ENCODE assay signal across 23 mouse cellular contexts in genomic region chr2:20394083-20394482, GRCm38 (mm10).
DNase-seq lines count a peak whose midpoint lies in the region; ATAC-seq lines count a peak whose summit lies in the region.
"Had no signal": no experiment of that assay in that cellular context is flagged by ENCODE, and none has a peak within 500 bp of the region (broad histone marks: within the 10 kb centered on the region; RNA-seq: fewer than 3 reads in every experiment).

No protein-coding gene starts in this region.

- no peak overlapping the region for H3K4me3 ChIP-seq in heart, embryonic 14.5 days (ENCODE audit: control insufficient read depth in 1 of 2, insufficient read depth in 1 of 2, low read depth in 1 of 2, low read length in 2 of 2)
- no peak overlapping the region for H3K4me3 ChIP-seq in neural tube, embryonic 11.5 days (ENCODE audit: low read depth, low read length)
- H3K4me3 ChIP-seq: forebrain, embryonic 12.5 days; kidney, embryonic 15.5 days; neural tube, embryonic 12.5 days had no signal

- no peak for ATAC-seq in heart, embryonic 14.5 days (ENCODE audit: insufficient number of reproducible peaks, insufficient read depth, low FRiP score, low read depth)
- ATAC-seq in neural tube, embryonic 11.5 days (ENCODE audit: insufficient read depth, low FRiP score, low TSS enrichment), result peak; percentile 78; the same call in 1 of the 2 replicates
- ATAC-seq in cerebellum, adult (ENCODE audit: insufficient number of reproducible peaks, low FRiP score, low TSS enrichment), result no peak
- ATAC-seq: hindbrain, embryonic 16.5 days; intestine, embryonic 16.5 days had no signal

- H3K9ac ChIP-seq in heart, embryonic 14.5 days (ENCODE audit: low read length), result no peak overlapping the region
- no peak overlapping the region for H3K9ac ChIP-seq in neural tube, embryonic 11.5 days (ENCODE audit: low read length)
- H3K9ac ChIP-seq: forebrain, embryonic 12.5 days; kidney, embryonic 15.5 days; liver, embryonic 14.5 days; neural tube, embryonic 12.5 days had no signal

- no peaks in the 10 kb centered on the region for H3K27me3 ChIP-seq in heart, embryonic 14.5 days (ENCODE audit: control insufficient read depth, insufficient read depth, low read length)
- H3K27me3 ChIP-seq in neural tube, embryonic 11.5 days (ENCODE audit: control insufficient read depth, insufficient read depth, low read length), result no peaks in the 10 kb centered on the region
- H3K27me3 ChIP-seq: CH12.LX; forebrain, embryonic 12.5 days; kidney, embryonic 15.5 days; neural tube, embryonic 12.5 days had no signal

- no peaks in the 10 kb centered on the region for H3K9me3 ChIP-seq in heart, embryonic 14.5 days (ENCODE audit: control insufficient read depth, low read length)
- no peaks in the 10 kb centered on the region for H3K9me3 ChIP-seq in neural tube, embryonic 11.5 days (ENCODE audit: control insufficient read depth, low read length)
- H3K9me3 ChIP-seq: forebrain, embryonic 12.5 days; kidney, embryonic 15.5 days; neural tube, embryonic 12.5 days had no signal

- peak overlapping the region; percentile 64 to 66; a peak in 3 of 4 replicates for H3K27ac ChIP-seq in heart, embryonic 14.5 days (replicated peaks in 1 of 2; ENCODE audit: control insufficient read depth in 1 of 2, insufficient read depth in 1 of 2, low read depth in 2 of 2, low read length in 2 of 2)
- H3K27ac ChIP-seq in neural tube, embryonic 11.5 days (ENCODE audit: low read depth, low read length), result no peak overlapping the region
- H3K27ac ChIP-seq: forebrain, embryonic 12.5 days; kidney, embryonic 15.5 days; liver, embryonic 14.5 days; macrophage; neural tube, embryonic 12.5 days had no signal

- intact Hi-C loops in heart, postnatal 36 days (cut with DNase I), result no loop called here

- peak; percentile 11 for DNase-seq in adrenal gland, postnatal 14 days
- DNase-seq in adrenal gland, postnatal 25 days, result no peak
- DNase-seq in heart, postnatal 36 days, result no peak
- DNase-seq in neural tube, embryonic 11.5 days (ENCODE audit: low spot score), result no peak
- DNase-seq in neural tube, embryonic 10.5 days (ENCODE audit: extremely low spot score, low spot score), result no peak
- peak; percentile 45 for DNase-seq in mesoderm, embryonic 11.5 days (ENCODE audit: low read depth, low spot score)
- DNase-seq: cerebellum, adult 11 months; cerebellum, postnatal 10 days; gastrocnemius, postnatal 10 days; heart, postnatal 10 days; kidney, postnatal 4 days; layer of hippocampus, adult 9-11 months had no signal

- no peaks in the 10 kb centered on the region for H3K36me3 ChIP-seq in heart, embryonic 14.5 days (ENCODE audit: control insufficient read depth, insufficient read depth, low read length)
- H3K36me3 ChIP-seq in neural tube, embryonic 11.5 days (ENCODE audit: control insufficient read depth, insufficient read depth, low read length), result no peaks in the 10 kb centered on the region
- H3K36me3 ChIP-seq: forebrain, embryonic 12.5 days; kidney, embryonic 15.5 days; neural tube, embryonic 12.5 days had no signal

- H3K4me2 ChIP-seq in heart, embryonic 14.5 days (ENCODE audit: low read length), result 0 out of 2 replicates have a peak overlapping the region, but pooled peaks have one; percentile 8
- no peak overlapping the region for H3K4me2 ChIP-seq in neural tube, embryonic 11.5 days (ENCODE audit: low read depth)
- H3K4me2 ChIP-seq: forebrain, embryonic 12.5 days; kidney, embryonic 15.5 days; midbrain, embryonic 11.5 days; neural tube, embryonic 12.5 days had no signal

- peaks cover 12 to 30% of the 10 kb centered on the region in 2 experiments for H3K4me1 ChIP-seq in heart, embryonic 14.5 days (ENCODE audit: control insufficient read depth in 2 of 2, insufficient read depth in 2 of 2, low read length in 2 of 2)
- peaks cover 9% of the 10 kb centered on the region for H3K4me1 ChIP-seq in neural tube, embryonic 11.5 days (ENCODE audit: control insufficient read depth, insufficient read depth, low read length)
- H3K4me1 ChIP-seq: forebrain, embryonic 12.5 days; kidney, embryonic 15.5 days had no signal

Comparison
In these comparisons a context has a peak if more than half of its experiments do, and no peak if none do; other contexts are left out.
1. DNase-seq: peak in adrenal gland, postnatal 14 days (single experiment) and mesoderm, embryonic 11.5 days (single experiment); none in adrenal gland, postnatal 25 days (single experiment), heart, postnatal 36 days (0 of 2), neural tube, embryonic 11.5 days (single experiment) and neural tube, embryonic 10.5 days (single experiment).